Mouse (Mus musculus) thymus, postnatal 10 days (tissue): ENCODE measurements around the gene Jun.

Source experiments
- DNase-seq, 2 experiments: peaks; one replicate each; pipeline ENCODE4 v3.0.0; 2021; ENCODE audit warnings: low spot score in 2 of 2

Jun gene

DNA sequence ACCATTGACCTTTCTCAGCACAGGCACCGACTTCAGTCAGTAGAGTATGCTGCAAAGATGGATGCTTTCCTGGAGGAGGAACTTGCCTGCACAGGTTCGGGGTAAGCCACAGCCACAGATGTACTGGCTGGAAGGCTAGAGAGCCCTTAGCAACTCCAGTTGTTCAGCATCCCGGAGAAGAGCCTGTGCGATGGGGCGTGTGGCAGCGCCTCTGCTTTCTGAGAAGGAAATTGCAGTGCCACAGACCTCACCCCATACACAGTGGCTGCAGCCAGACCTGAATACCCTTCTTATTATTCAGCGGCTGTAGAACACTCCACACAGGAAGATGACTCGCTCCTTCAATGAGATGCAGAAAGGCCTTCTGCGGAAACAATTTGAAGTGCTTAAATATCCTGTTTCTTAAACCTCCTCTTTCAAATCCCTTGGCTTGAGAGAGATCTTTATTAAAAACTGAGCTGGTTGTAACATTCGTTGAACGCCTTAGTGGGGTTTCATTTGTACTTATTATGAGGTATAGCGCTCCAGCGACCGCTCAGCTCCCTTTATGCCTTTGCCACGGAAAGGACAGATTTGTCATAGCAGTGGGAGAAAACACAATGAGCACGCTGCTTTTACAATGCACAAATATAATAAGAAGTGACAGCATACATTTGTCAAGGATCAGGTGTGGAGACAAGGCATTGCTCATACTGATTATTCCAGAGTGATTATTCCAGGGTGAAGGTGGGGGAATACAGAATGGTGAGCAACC is 26.0 kb downstream of the Jun start:
- no peak for DNase-seq

DNA sequence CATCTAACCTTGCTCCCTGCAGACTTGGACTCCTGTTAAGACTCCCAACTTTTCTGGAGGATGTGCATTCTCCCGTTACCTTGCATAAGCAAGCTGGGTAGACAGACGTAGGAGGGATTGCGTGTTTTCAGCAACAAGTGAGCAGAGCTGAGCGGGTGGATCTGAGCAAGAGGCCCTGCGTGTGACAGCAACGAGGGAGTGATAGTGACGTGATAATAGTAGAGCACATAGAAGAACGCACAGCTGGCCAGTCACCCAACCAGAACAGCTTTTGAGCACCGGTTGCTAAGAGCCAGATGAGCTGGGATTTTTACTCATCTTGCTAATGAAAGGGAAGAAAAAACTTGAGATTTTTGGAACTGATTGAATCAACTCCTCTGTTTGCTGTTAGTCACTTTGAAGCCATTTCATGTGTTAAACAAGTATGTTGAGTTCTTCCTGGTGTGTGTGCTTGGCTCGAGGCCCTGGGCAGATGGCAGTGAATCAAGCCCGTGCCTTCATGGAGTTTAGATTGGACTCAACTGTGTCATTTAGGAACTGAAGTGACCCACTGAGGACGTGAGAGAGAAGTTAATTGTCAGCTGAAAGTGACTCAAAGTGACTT is 28.6 kb downstream of the Jun start:
- DNase-seq: no peak

DNA sequence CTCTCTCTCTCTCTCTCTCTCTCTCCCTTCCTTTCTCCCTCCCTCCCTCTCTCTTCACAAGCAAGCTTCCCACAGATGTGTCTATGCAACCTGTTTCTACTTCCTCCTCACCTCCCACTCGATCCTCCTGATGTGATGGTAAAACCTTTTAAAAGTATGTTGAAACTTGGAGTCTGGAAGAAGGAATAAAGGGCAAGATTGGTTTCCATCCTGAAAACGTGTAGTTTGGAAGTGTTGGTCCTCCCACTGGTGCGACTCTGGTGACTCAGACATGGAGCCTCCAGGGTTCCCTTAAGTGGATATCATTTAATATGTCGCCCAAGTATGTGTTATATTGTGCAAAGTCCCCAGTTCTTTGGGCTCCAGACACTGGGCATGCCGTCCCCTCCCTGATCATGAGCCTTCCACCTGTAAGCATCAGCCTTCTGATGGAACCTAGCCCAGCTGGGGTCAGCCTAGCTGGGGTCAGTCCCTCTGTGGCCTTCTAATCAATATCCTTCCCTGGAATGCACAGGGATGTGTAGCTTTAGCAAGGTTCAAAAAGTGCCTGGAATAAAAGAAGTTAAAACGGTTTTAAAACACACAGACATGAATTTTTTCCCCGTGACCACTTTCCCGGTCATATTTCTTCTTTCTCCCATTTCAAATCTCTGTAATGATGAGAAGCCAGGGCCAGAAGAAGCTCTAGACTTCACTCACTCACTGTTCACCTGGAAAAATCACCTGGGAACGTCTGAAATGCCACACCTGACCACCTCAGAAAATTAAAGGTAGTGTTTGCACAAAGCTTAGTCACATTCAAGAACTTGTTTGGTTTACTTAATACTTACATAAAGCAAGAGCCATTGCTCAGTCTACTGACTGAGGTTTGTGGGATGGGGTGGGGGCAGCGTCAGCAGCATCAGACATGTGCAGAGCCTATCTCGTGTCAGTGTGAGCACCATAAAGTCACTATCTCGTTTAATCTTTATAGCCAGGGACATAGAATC is 30.1 kb downstream of the Jun start:
- DNase-seq: no peak

DNA sequence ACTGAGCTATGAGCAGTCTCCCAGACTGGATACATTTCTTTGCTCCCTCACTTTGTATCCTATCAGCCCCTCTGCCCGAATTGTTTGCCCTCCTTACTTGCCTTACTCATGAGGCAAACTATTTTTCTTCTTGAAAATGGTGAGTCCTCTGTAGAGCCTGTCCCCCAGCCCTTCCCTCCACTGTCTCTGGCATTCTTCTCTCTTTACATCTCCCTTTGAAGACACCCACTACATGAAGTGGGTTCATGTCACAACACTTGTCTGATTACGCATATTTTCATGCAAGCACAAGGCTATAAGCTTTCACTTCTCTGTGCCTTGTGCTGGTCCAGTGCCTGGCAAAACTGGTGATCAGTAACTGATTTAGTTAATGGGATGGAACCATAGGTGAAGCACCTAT is 31.8 kb downstream of the Jun start:
- DNase-seq: no peak

DNA sequence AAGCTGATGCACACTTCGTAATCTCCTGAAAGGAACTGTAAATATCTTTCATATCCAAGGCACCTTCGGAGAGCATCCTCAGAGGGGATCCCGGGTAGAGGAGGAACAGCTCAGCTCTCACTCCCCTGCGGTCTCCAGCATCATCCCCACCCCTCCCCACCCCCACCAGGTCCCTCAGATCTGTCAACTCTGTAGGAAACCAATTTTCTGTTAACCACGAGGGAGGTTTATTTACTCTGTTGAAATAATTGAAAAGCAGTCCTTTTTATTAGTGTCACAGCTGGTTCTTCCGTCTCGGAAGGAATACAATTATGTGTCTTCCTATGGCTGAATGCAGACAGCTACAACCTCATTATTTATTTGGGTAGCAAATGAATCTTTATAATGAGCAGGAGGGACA is 33.8 kb downstream of the Jun start:
- DNase-seq: no peak

DNA sequence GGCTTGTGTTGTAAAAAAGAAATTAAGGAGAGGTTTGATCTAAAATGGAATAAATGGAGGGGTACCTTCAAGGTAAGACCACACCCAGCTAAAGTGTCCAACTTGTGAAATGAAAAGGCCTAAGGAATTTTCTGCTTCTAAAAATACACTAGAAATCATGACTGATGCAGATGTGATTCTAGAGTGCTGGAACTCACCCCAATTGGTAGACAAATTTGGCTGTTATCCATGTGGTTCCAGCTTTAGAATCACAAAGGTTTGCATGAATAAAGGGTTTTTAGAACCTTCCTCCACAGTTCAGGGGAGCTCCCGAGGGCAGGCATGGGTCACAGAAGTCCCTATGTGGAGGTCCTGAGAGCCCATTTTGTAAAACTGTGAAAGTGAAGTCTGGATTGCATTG is 39.3 kb downstream of the Jun start:
- no peak for DNase-seq

DNA sequence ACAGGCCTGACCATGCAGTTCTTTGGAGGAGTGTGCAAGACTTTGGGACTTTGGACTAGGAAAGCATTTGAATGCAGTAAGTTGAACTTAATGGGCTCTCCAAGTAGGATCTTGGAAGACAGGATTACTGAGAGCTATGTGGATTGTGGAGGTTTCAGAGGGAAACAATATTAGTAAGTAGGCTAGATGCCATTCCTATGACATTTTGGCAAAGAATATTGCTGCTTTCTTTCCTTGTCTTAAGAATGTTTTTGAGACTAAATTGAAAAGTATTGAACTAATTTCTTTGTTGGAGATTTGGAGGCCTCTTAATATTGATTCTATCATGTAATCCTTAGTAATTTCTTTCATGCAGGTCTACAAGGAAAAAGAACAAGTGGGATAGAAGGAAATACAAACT is 39.8 kb downstream of the Jun start:
- DNase-seq: no peak

DNA sequence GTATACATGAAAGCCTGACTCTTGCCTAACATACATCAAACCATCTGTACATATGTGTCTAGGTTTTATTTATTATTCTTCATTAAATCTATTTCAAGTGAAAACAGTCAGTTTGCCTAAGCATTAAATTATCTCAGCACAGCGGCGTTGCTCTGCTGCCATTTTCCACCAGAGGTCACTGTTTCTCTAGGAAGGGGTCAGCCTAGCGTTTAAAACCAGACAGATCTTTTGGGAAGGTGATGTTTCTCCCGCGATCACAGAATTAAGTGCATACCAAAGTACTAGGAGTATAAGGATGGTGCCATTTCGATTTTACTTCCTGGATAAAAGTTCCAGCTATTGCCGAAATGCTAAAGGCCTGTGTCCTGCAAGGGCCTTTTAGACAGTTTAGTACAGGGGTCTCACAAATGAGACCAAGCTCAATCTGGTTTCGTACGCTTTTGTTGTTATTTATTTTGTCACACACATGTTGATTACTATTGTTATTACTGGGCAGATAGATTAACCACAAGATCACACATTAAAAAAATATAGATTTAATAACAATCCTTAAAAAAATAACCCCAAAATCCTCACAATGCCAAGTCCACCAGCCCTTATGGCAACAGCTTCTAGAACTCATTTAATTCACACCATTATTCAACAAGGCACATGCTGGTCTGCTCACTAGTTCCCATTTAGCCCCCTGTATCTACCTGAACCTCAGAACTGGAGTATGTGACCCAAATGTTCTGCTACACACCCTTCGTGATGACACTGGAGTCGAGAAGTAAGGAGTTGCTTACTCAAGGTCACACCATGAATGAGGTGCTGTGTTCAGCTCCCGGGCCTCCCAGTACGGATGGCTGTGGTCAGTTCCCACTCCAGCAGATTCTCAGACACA is 43.6 kb downstream of the Jun start:
- DNase-seq: peak; percentile 30 to 69

DNA sequence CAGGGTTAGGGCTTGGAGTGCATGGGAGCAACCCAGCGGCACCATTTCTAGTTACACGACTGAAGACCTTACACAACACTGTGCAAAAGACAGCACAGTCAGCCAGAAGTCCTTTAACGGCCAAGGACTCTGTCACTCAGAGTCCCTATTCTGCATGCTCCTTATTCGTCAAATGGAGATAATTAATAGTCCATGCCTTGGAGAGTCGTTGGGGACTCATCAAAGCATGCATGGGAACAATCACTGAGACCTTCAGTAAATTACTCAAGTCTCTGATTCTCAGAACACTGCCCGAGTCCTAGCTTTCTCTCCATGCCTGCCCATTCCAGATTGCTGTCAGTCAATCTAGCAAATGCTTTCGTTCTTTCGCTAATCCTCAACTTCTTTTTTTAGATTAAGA is 44.3 kb downstream of the Jun start:
- DNase-seq: no peak

DNA sequence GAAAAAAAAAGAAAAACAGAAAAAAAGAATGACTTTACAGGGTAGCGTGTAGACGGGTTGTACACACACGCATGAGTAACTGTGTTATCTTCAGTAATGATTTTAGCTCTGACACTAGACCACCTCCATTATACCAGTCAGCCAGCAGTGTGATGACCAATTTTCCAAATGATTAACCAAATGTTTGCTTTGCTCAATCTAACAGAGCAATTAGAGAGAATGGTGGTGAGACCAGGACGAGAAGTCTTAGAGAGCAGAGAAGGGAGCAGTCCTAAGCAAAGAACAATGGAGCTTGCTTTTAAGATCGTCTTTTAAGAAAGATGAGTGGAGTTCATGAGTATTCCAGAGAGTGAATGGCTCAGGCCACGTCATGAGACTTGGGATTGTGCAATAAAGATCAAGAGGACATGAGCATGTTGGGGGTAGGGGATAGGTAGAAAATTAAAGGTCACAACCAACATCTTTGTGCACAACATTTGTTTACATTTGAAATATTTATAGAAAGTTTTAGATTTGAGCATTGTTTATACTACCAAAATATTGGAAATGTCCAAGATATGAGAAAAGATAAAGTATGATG is 46.7 kb downstream of the Jun start:
- no peak for DNase-seq

DNA sequence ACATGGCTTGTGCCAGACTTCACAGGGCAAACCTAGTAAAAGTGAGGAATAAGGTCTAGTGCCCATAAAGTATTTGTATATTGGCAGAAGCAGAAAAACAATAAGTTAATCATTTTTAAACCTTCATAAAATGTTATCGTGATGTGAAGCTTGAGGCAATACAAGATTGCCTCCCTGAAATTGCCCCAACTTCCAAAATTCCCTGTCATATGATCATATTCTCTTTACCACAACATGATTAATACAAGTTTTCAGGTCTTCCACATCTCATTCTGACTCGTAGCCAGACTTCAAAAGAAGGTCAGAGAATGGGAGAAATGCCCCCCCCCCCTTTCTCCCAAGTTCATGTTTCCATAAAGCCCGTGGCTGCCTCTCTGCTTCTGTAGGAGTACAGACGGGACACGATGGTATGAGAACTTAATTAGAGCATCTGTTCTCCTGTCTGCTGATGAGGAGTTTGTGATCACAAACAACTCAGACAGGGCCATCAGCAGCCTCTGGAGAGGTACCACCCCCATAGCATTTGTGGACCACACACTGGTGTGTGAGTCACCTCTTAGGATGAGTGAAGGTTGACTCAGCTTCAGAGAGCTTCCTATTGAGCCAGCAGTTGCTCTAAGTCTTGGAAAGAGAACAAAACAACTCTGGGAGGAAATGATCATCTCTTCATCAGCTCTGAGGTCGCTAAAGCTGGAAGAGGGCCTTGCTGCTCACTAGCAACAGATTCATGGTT is 50.8 kb downstream of the Jun start:
- DNase-seq: no peak

DNA sequence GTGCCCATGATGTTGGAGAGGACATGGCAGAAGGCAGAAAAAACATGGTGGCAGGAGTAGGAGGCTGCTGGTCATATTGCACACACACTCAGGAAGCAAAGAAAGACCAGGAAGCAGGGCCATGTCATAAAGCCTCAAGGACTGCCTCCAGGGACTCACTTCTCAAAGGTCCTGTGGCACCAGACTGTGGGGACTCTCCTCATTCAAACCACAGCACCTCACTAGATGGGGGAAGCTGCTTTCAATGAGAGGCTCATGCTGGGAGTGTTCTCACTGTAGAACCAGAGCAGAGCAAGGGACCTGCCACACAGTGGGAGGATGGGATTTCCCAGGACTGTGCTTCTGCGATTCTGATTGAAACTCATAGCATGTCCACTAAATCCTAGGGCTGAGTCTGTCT is 51.9 kb downstream of the Jun start:
- no peak for DNase-seq

DNA sequence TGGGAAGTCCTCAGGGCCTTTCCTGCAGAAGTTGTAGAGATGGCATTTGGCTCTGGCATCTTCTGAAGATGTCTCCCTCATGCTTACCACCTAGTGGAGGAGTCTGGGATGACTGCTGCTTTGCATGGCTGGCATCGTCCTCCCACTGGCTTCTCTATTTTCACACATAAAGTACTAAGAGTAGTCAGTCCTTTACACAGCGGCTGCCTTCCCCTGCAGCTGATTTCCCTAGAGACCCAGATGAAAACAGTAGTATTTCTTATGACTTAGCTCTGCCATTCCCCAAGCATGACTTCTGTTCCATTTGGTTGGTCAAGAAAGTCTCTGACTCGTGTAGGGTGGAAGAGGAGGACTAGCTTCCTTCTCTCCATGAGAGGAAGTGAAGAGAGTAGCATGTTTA is 52.8 kb downstream of the Jun start:
- DNase-seq: peak in 1 of 2 experiments; percentile 10
